Mouse (Mus musculus): ENCODE measurements around the gene Arap1. TPM values are rescaled to one million over a fixed set of nuclear protein-coding genes. Genes with fewer than 3 reads are reported as not detected.

The Arap1 gene
- total RNA-seq, 2 experiments from 2014 or later = 19.5 to 21.0 TPM

DNA sequence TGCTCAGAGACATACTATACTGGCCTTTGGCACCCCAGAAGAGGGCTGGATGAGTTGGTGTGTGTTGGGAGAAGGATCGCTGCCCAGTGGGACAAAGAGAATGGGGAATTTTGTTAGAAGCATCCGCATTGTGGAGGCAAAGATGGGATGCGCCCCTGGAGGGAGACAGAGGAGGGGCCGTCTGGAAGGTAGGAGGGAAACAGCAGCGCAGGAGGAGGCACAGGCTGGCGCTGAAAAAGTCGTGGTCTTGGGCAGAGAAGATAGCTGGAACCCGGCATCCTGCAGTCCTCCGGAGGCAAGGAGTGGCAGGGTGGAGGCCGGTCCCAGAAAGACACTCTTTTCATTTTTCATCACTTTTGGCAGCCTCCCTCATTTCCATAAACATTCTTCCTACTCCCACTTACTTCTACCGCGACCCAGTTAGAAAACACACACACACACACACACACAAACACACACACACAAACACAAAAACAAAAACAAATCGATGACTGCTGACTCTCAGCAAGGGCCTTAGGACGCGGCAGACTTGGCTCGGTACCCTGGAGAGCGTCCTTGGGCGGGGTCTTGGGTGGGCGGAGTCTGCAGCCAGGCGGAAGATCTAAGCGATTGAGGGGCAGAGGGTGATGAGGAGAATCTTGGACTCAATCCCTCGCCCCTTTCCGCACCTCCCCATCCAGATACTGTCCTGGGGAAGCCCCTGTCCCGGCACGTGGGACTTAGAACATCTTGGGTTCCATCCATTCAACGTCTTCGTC is 71.3 kb downstream of the Arap1 start:
- no peak for DNase-seq
- intact Hi-C loops (cut with DNase I; ENCODE audit: low total_unique reads) = no loop called here

GRCm38 (mm10) chr7:101421529-101421928 is 73.7 kb downstream of the Arap1 start, which contains the start of gene Pde2a:
Gene Pde2a (plus strand): TSS chr7:101421691.
- no peak for DNase-seq
- intact Hi-C loops (cut with DNase I; ENCODE audit: low total_unique reads) = loop anchor here (10.0 kb wide), 1 partner anchor 193 kb away; no protein-coding TSS in a partner anchor

GRCm38 (mm10) chr7:101422069-101422468 is 74.2 kb downstream of the Arap1 start:
- DNase-seq = no peak
- intact Hi-C loops (cut with DNase I; ENCODE audit: low total_unique reads) = loop anchor here (10.0 kb wide), 1 partner anchor 193 kb away; no protein-coding TSS in a partner anchor

DNA sequence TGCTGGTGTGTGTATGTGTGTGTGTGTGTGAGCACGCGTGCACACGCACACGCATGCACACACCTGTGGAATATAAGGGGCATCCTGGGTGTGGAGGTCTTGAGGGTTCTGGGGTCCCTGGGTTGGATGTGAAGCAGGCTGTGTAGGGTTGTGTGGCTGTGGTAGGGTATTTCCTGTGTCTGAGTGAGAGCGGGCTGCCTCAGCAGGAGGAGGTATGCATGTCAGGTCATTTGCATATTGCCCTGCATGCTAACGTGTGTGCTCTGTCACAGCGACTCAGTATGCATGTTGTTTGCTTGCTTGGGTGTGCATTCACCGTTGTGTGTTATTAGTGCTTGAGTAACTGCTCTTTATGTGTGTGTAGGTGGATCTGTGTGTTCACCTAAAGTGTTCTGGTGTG is 74.8 kb downstream of the Arap1 start:
- DNase-seq = no peak
- intact Hi-C loops (cut with DNase I; ENCODE audit: low total_unique reads) = loop anchor here (10.0 kb wide), 1 partner anchor 192 kb away; no protein-coding TSS in a partner anchor

DNA sequence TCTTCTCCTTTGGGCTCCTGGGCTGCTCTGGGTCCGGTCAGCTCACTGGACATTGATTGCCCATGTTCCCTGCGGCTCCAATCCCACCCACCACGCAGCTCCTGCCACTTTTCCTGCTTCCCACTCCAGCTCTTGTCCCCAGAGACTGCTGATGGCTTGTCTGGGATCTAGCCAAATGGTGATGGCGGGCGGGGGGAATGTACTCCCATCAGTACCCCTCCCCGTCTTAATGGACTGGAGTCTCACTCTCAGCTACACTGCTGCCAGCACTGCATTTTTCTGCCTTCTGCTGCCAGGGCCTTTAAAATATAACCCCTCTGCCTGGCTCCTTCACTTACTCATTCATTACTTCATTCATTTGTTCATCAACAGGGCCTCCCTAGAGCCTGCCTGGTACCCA is 76.1 kb downstream of the Arap1 start:
- no peak for DNase-seq
- intact Hi-C loops (cut with DNase I; ENCODE audit: low total_unique reads) = loop anchor here (10.0 kb wide), 1 partner anchor 191 kb away; no protein-coding TSS in a partner anchor

DNA sequence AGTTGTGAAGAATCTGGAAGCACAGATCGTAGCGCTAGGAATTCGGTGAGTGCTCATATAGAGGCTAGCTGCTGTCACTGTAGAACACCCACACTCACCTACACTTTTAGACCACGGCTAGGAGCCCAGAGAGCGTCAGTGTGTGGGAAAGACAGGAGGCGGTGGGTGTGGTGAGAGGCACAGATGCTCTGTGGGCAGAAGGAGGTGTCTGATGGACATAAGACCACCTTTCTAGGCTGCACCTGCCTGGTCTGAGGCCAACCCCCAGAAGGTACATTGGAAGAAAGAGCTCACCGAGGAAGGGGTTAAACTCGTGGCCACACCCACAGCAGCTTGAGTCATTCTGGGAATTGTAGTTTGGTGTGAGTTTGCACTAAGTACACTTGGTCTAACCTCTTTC is 78.8 kb downstream of the Arap1 start:
- intact Hi-C loops (cut with DNase I; ENCODE audit: low total_unique reads) = loop anchor here (10.0 kb wide), 1 partner anchor 188 kb away; no protein-coding TSS in a partner anchor
- DNase-seq = no peak

GRCm38 (mm10) chr7:101427736-101428135 is 79.9 kb downstream of the Arap1 start:
- DNase-seq = no peak
- intact Hi-C loops (cut with DNase I; ENCODE audit: low total_unique reads) = loop anchor here (10.0 kb wide), 1 partner anchor 187 kb away; no protein-coding TSS in a partner anchor

GRCm38 (mm10) chr7:101435038-101435437 is 87.2 kb downstream of the Arap1 start:
- intact Hi-C loops (cut with DNase I; ENCODE audit: low total_unique reads) = no loop called here
- DNase-seq = no peak

DNA sequence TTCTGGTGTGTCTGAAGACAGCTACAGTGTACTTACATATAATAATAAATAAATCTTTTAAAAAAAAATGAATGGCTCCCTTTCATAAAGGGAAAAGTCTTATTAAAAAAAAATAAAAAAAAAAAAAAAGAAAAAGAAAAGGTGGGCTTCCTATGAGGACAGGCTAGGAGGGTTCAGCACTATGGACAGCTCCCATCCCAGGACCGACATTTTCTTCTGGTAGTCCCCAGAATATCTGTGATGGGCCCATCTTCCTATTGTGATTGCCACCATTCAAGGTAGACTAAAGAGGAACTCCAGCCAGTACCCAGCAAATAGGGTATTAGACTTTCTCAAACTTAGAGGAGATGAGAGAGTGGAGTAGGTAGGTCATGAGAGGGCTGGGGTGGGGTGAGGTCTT is 90.0 kb downstream of the Arap1 start:
- intact Hi-C loops (cut with DNase I; ENCODE audit: low total_unique reads) = no loop called here

GRCm38 (mm10) chr7:101443093-101443492 is 95.2 kb downstream of the Arap1 start:
- intact Hi-C loops (cut with DNase I; ENCODE audit: low total_unique reads) = no loop called here
- DNase-seq = no peak

More for the DNA sequence above, 90.0 kb downstream of the Arap1 start:
- no peak for DNase-seq

GRCm38 (mm10) chr7:101444211-101444610 is 96.3 kb downstream of the Arap1 start:
- intact Hi-C loops (cut with DNase I; ENCODE audit: low total_unique reads) = no loop called here
- no peak for DNase-seq

GRCm38 (mm10) chr7:101449855-101450254 is 102.0 kb downstream of the Arap1 start:
- intact Hi-C loops (cut with DNase I; ENCODE audit: low total_unique reads) = loop anchor here (2.0 kb wide), 1 partner anchor 53 kb away; no protein-coding TSS in a partner anchor
- DNase-seq = no peak

DNA sequence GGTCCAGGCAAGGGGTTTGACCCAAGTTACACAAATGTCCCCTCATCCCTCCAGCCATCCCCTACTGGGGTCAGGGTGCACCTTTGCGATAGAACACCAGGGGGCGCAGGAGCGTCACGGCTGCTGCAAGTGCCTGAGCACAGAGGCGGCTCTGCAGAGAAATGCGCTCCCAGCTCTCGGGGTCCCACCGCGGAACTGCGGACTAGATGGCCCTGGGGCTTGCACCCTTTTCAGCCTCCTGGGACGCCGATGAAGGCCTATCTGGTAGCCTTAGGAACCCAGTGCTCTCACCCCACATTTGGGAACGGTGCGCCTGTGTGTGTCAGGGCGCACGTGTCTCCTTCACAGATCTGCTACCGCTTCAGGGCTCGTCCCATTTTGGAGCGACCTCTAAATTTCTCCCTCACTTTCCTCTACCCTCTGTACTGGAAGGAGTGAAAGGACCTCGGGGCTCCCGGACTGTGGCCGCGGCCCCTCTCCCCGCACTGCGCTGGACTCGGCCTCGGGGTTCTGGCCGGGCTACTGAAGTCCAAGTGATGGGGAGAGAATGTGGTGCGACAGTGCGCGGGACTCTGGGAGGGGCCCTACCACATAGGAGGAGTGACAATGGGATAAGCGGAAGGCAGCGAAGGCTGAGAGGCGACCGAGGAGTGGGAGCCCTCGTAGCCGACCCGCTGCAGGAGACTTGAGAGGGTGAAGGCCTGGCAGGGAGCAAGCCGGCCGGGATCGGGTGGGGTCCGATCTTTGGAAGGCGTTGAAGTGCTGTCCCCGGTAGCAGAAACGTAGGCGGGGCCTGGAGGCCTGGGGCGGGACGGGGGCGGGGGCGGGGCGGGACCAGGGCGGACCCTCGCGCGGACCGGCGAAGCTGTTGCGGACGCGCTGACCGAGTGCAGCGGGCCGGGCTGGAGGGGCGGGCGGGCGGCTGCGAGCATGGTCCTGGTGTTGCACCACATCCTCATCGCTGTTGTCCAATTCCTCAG is 102.8 kb downstream of the Arap1 start:
- intact Hi-C loops (cut with DNase I; ENCODE audit: low total_unique reads) = loop anchor here (2.0 kb wide), 1 partner anchor 52 kb away; no protein-coding TSS in a partner anchor
- peak; percentile 87 for DNase-seq

- intact Hi-C loops (cut with DNase I; ENCODE audit: low total_unique reads) = no loop called here
- DNase-seq = no peak
These were observed 104.8 kb downstream of the Arap1 start for GRCm38 (mm10) chr7:101452669-101453068.

GRCm38 (mm10) chr7:101453296-101453695 is 105.4 kb downstream of the Arap1 start:
- intact Hi-C loops (cut with DNase I; ENCODE audit: low total_unique reads) = no loop called here
- no peak for DNase-seq

- no peak for DNase-seq
- intact Hi-C loops (cut with DNase I; ENCODE audit: low total_unique reads) = no loop called here
These were observed 105.9 kb downstream of the Arap1 start for GRCm38 (mm10) chr7:101453725-101454124.

DNA sequence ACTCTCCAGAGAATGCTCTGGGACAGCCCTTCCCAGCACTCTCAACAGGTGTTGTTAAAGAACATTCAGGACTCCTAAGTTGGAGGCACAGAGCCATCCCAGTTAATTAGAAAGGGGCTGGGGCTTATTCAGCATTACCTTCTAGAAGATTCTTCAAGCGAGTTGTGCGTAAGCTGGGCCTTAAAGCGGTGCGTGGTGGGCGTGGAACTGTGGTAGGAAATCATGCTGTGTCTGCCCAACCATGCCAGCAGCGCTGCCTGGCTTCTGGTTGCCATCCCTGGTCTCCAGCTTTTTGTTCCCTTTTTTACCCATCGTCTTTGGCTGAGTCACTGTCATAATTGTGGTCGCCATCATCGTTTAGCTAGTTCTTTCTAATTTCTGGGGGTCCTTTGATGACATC is 106.6 kb downstream of the Arap1 start:
- intact Hi-C loops (cut with DNase I; ENCODE audit: low total_unique reads) = no loop called here
- no peak for DNase-seq

GRCm38 (mm10) chr7:101455141-101455540 is 107.3 kb downstream of the Arap1 start:
- intact Hi-C loops (cut with DNase I; ENCODE audit: low total_unique reads) = no loop called here
- DNase-seq = no peak

DNA sequence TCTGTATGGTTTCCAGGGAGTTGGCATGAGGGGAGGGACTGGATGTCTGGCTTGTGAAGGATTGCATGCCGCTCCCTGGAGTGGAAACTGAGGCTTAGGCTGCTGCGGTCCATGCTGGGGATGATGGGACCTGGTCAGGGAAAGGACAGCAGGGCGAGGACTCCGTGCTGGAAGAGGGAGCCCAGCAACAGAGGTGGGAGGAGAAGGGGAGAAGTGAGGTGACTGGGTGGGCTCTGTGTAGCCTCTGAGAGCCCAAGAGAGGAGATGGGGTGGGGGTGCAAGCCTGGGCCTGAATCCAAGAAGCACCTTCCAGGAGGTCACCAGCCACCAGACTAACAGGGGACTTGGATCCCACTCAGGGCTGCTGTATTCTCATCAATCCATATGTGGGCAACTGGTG is 108.5 kb downstream of the Arap1 start:
- intact Hi-C loops (cut with DNase I; ENCODE audit: low total_unique reads) = no loop called here
- DNase-seq = no peak

DNA sequence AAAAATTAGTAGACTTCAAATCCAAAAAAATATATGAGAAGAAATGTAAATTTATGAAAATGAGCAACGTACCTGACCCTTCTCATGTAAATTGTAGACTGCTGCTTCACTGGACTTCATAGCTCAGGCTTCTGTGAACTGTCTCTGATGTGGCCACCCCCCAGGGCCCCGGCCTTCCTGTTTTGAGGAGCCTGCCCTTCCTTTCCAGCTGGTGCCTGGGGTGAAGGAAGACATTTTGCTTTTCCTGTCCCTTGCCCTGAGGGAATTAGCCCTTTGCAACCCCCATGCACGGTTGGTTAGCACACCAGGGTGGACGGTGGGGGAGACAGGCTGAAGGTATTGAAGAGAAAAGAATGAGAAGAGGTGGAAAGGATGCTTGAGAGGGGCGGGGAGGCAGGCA is 108.9 kb downstream of the Arap1 start:
- intact Hi-C loops (cut with DNase I; ENCODE audit: low total_unique reads) = no loop called here
- DNase-seq = no peak
